In genomic region chr12:31074355-31074786, GRCm38 (mm10) we compare ENCODE assay signal across 12 mouse cellular contexts. TPM values are rescaled to one million over a fixed set of nuclear protein-coding genes. Genes with fewer than 3 reads are reported as not detected.
A peak's percentile ranks its signal among the peaks of the same experiment; 100 is the strongest.
DNase-seq lines count a peak whose midpoint lies in the region; ATAC-seq and TF ChIP-seq lines count a peak whose summit lies in the region.
"Not testable (repeated sequence)": the region's sequence is repeated elsewhere in the genome, so short reads cannot be mapped to it uniquely, and the experiment has no call there.
"Had no signal": no experiment of that assay in that cellular context is flagged by ENCODE, and none has a peak within 500 bp of the region (broad histone marks: within the 10 kb centered on the region; RNA-seq: fewer than 3 reads in every experiment).

No protein-coding gene starts in this region.

- 2% methylated on average over 10 of the region's 18 CpGs for WGBS in hindbrain, embryonic 13.5 days
- 0% methylated on average over 16 of the region's 18 CpGs for WGBS in liver, embryonic 16.5 days (ENCODE audit: insufficient replicate concordance)
- WGBS in midbrain, embryonic 13.5 days, result under 1% methylated on average over 16 of the region's 18 CpGs
- WGBS in spleen, adult 2 months, result 3% methylated on average over 17 of the region's 18 CpGs

- not testable (repeated sequence) for H3K36me3 ChIP-seq in ES-E14 (ENCODE audit: control insufficient read depth, insufficient read depth, low read length, poor library complexity, severe bottlenecking); hindbrain, embryonic 13.5 days; liver, embryonic 16.5 days (ENCODE audit: control insufficient read depth, insufficient read depth); midbrain, embryonic 13.5 days; spleen, adult 2 months (ENCODE audit: control insufficient read depth, insufficient read depth, low read length)

- H3K4me1 ChIP-seq in ES-E14 (ENCODE audit: control insufficient read depth in 2 of 2, insufficient read depth in 2 of 2, low read length in 2 of 2, poor library complexity in 1 of 2); embryonic fibroblast, embryonic 13.5 days (ENCODE audit: control insufficient read depth, insufficient read depth, low read length); spleen, adult 2 months (ENCODE audit: control insufficient read depth, insufficient read depth, insufficient read length): not testable (repeated sequence)
- H3K4me1 ChIP-seq in hindbrain, embryonic 13.5 days (replicated peaks), result peaks cover 21% of the 10 kb centered on the region
- peaks cover 20% of the 10 kb centered on the region for H3K4me1 ChIP-seq in liver, embryonic 16.5 days (ENCODE audit: control insufficient read depth, low read depth, low read length)
- peaks cover 19% of the 10 kb centered on the region for H3K4me1 ChIP-seq in midbrain, embryonic 13.5 days (replicated peaks)

- peak overlapping the region; percentile 96 for H3K4me2 ChIP-seq in hindbrain, embryonic 13.5 days
- H3K4me2 ChIP-seq in liver, embryonic 16.5 days (ENCODE audit: low read depth, low read length), result peak overlapping the region; percentile 89
- peak overlapping the region; percentile 93 for H3K4me2 ChIP-seq in midbrain, embryonic 13.5 days (replicated peaks)

- H3K9ac ChIP-seq in ES-E14 (ENCODE audit: insufficient read depth, low read depth, low read length, poor library complexity, severe bottlenecking), result peak overlapping the region; percentile 47; the same call in 1 of the 2 replicates
- peak overlapping the region; percentile 67 for H3K9ac ChIP-seq in hindbrain, embryonic 13.5 days
- H3K9ac ChIP-seq in liver, embryonic 16.5 days (ENCODE audit: low read depth, low read length), result peak overlapping the region; percentile 67
- peak overlapping the region; percentile 60 for H3K9ac ChIP-seq in midbrain, embryonic 13.5 days (replicated peaks)

- not testable (repeated sequence) for TF ChIP-seq POLR2A in embryonic fibroblast, embryonic 13.5 days (IDR thresholded peaks at IDR 0.05; ENCODE audit: low read depth, low read length); spleen, adult 2 months (IDR thresholded peaks at IDR 0.05; ENCODE audit: low read depth, low read length)

- peak; percentile 41 for ATAC-seq in granulocyte monocyte progenitor cell, adult 5-6 weeks (replicated peaks; ENCODE audit: poor library complexity, severe bottlenecking)
- ATAC-seq in hindbrain, embryonic 13.5 days (ENCODE audit: low FRiP score), result peak; percentile 40; the same call in 1 of the 2 replicates
- ATAC-seq in liver, embryonic 16.5 days (ENCODE audit: low read depth), result peak; percentile 57
- peak; percentile 64 for ATAC-seq in midbrain, embryonic 13.5 days

- H3K9me3 ChIP-seq in ES-E14 (ENCODE audit: control insufficient read depth, insufficient read depth, low read depth, low read length); hindbrain, embryonic 13.5 days; liver, embryonic 16.5 days (replicated peaks; ENCODE audit: control insufficient read depth, low read length); midbrain, embryonic 13.5 days: not testable (repeated sequence)

- H3K4me3 ChIP-seq in ES-E14 (ENCODE audit: insufficient read depth in 1 of 2, low read depth in 1 of 2, low read length in 2 of 2, poor library complexity in 1 of 2, severe bottlenecking in 1 of 2), result peak overlapping the region; percentile 70
- peak overlapping the region; percentile 54 for H3K4me3 ChIP-seq in embryonic fibroblast, embryonic 13.5 days (ENCODE audit: insufficient read depth, low read length)
- peak overlapping the region; percentile 48 for H3K4me3 ChIP-seq in hindbrain, embryonic 13.5 days
- H3K4me3 ChIP-seq in layer of hippocampus, adult 2 months, result peak overlapping the region; percentile 49
- peak overlapping the region; percentile 62 for H3K4me3 ChIP-seq in liver, embryonic 16.5 days (ENCODE audit: low read depth, low read length)
- peak overlapping the region; percentile 52 for H3K4me3 ChIP-seq in midbrain, embryonic 13.5 days (replicated peaks)
- peak overlapping the region; percentile 27; the same call in 1 of the 2 replicates for H3K4me3 ChIP-seq in spleen, adult 2 months (ENCODE audit: extremely low read depth, insufficient read depth, insufficient read length)

- TF ChIP-seq CTCF in embryonic fibroblast, embryonic 13.5 days (IDR thresholded peaks at IDR 0.05; ENCODE audit: borderline replicate concordance, insufficient read depth, low read length); layer of hippocampus, adult 2 months (conservative IDR thresholded peaks at IDR 0.05); spleen, adult 2 months (IDR thresholded peaks at IDR 0.05; ENCODE audit: extremely low read depth, insufficient read depth, insufficient read length, insufficient replicate concordance): not testable (repeated sequence)

- in situ Hi-C loops in ES-E14 (cut with MboI; ENCODE audit: low sequenced_read_pairs in 2 of 2, unreplicated experiment in 2 of 2), result not testable (repeated sequence)

- not testable (repeated sequence) for H3K27ac ChIP-seq in ES-E14 (ENCODE audit: insufficient read depth, low read depth, low read length, poor library complexity, severe bottlenecking); embryonic fibroblast, embryonic 13.5 days (ENCODE audit: insufficient read depth, low read length); hindbrain, embryonic 13.5 days; layer of hippocampus, adult 2 months; midbrain, embryonic 13.5 days; spleen, adult 2 months (ENCODE audit: insufficient read depth, low read length)
- peak overlapping the region; percentile 7; the same call in 1 of the 2 replicates for H3K27ac ChIP-seq in liver, embryonic 16.5 days (ENCODE audit: low read length)

- not testable (repeated sequence) for DNase-seq in ES-E14 (ENCODE audit: low read depth, low spot score); layer of hippocampus, adult 2 months (ENCODE audit: low spot score in 2 of 2); spleen, adult 2 months (ENCODE audit: low read depth in 1 of 2, low spot score in 2 of 2)

- H3K27me3 ChIP-seq in hindbrain, embryonic 13.5 days, result peaks cover 56% of the 10 kb centered on the region
- H3K27me3 ChIP-seq in liver, embryonic 16.5 days (ENCODE audit: control insufficient read depth, insufficient read depth, low read depth, low read length); spleen, adult 2 months (ENCODE audit: control insufficient read depth, insufficient read depth, low read length): not testable (repeated sequence)
- H3K27me3 ChIP-seq in midbrain, embryonic 13.5 days, result peaks cover 52% of the 10 kb centered on the region

RNA-seq across cellular contexts. Expression of gene Fam110c, which starts 0.7 kb away (rescaled TPM):
- 0.32 and 0.40 TPM in 2 replicates for total RNA-seq in ES-E14 (2012; rRNA removed)
- 1.7 and 2.8 TPM in 2 replicates for polyA plus RNA-seq in embryonic fibroblast, embryonic 13.5 days (2011; ENCODE audit: insufficient read length, low read depth, missing spikeins)
- not detected in 2 replicates for total RNA-seq in granulocyte monocyte progenitor cell, adult 5-6 weeks (2014; fragmentation: Nextera tagmentation)
- 0.31 TPM in 1 of 2 replicates, not detected in the other for total RNA-seq in granulocyte monocyte progenitor cell, adult 5-6 weeks (2017)
- polyA plus RNA-seq in hindbrain, embryonic 13.5 days (2015; fragmentation: Nextera tagmentation; extraction: Ambion mirVana), result 0.05 TPM in 1 of 2 replicates, not detected in the other
- not detected for total RNA-seq in layer of hippocampus, adult 2 months (2021)
- 3.0 and 3.4 TPM in 2 replicates for polyA plus RNA-seq in liver, embryonic 16.5 days (2015; fragmentation: Nextera tagmentation; extraction: Ambion mirVana)
- polyA plus RNA-seq in midbrain, embryonic 13.5 days (2015; fragmentation: Nextera tagmentation; extraction: Ambion mirVana), result 0.08 TPM in 1 of 2 replicates, not detected in the other
- polyA plus RNA-seq in spleen, adult 2 months (2012; rRNA removed), result 0.18 and 0.34 TPM in 2 replicates
- total RNA-seq: gastrocnemius, postnatal 14 days; layer of hippocampus, adult 18-20 months; left cerebral cortex, postnatal 25 days had no signal
- polyA plus RNA-seq: Patski had no signal
